Mouse (Mus musculus) heart, embryonic 11.5 days (tissue): Measurements from ENCODE around the gene Klhl31. TPM values are rescaled to one million over a fixed set of nuclear protein-coding genes. Genes with fewer than 3 reads are reported as not detected.

Source experiments
- ATAC-seq: fragments of 200-750 bp; cut with Nextera tagmentation; replicated peaks from 2 replicates; pipeline ENCODE4 v1.8.0; 2017; ENCODE audit warnings: moderate library complexity; ENCODE audit not compliant: insufficient number of reproducible peaks, low FRiP score, low TSS enrichment
- H3K27ac ChIP-seq: fragments of 300-500 bp; sonication (generic); 2 replicates; pipeline ENCODE4 v1.5.1; 2014; ENCODE audit warnings: mild to moderate bottlenecking, low read depth, low read length
- H3K27me3 ChIP-seq: fragments of 300-500 bp; sonication (generic); 2 replicates; pipeline ENCODE4 v1.6.1; 2014; ENCODE audit warnings: mild to moderate bottlenecking, low read length, mixed read lengths; ENCODE audit not compliant: control insufficient read depth, insufficient read depth
- H3K36me3 ChIP-seq: fragments of 300-500 bp; sonication (generic); 2 replicates; pipeline ENCODE4 v1.6.1; 2014; ENCODE audit warnings: mild to moderate bottlenecking, low read length, moderate library complexity, mixed read lengths; ENCODE audit not compliant: control insufficient read depth, insufficient read depth
- H3K4me1 ChIP-seq: fragments of 300-500 bp; sonication (generic); 2 replicates; pipeline ENCODE4 v1.6.1; 2014; ENCODE audit warnings: low read length; ENCODE audit not compliant: control insufficient read depth, insufficient read depth
- H3K4me2 ChIP-seq: fragments of 300-500 bp; sonication (generic); 2 replicates; pipeline ENCODE4 v1.6.1; 2014; ENCODE audit warnings: mild to moderate bottlenecking, moderate library complexity
- H3K4me3 ChIP-seq: fragments of 300-500 bp; sonication (generic); 2 replicates; pipeline ENCODE4 v1.5.1; 2014; ENCODE audit warnings: low read depth, low read length
- H3K9ac ChIP-seq: fragments of 300-500 bp; sonication (generic); 2 replicates; pipeline ENCODE4 v1.6.1; 2014; ENCODE audit warnings: mild to moderate bottlenecking, low read depth, low read length, moderate library complexity
- H3K9me3 ChIP-seq: fragments of 300-500 bp; sonication (generic); replicated peaks from 2 replicates; pipeline ENCODE4 v1.6.1; 2016; ENCODE audit warnings: low read length; ENCODE audit not compliant: control insufficient read depth
- WGBS: fragments of 180-500 bp; shearing (Covaris S2); extraction: QIAGEN DNeasy Blood & Tissue Kit; methylation state at CpG from one replicate; pipeline ENCODE4 v1.1.7; 2014; ENCODE audit not compliant: insufficient replicate concordance; 5-methylcytosine and 5-hydroxymethylcytosine counted together
- polyA plus RNA-seq: library from polyadenylated mRNA; unstranded; fragments of >200 nt; fragmentation: Nextera tagmentation; extraction: Ambion mirVana; gene quantifications from 2 replicates; pipeline ENCODE4 v1.2.1, GENCODE M21; 2014

Gene Klhl31
- polyA plus RNA-seq, 1 experiment from 2014 or later: 50.5 TPM

- H3K4me1 ChIP-seq: no peaks in the 10 kb centered on the region
- no peak overlapping the region for H3K9ac ChIP-seq
- no peak overlapping the region for H3K4me2 ChIP-seq
- H3K4me3 ChIP-seq: no peak overlapping the region
- no peak overlapping the region for H3K27ac ChIP-seq
- H3K36me3 ChIP-seq: no peaks in the 10 kb centered on the region
- H3K27me3 ChIP-seq: no peaks in the 10 kb centered on the region
- WGBS: 68% methylated on average over 2 of the region's 2 CpGs
- no peak for ATAC-seq
- H3K9me3 ChIP-seq: no peaks in the 10 kb centered on the region
Observed at GRCm38 (mm10) chr9:77618392-77618791, 17.9 kb upstream of the Klhl31 start.

GRCm38 (mm10) chr9:77620077-77620476, 16.2 kb upstream of the Klhl31 start:
- WGBS: 85% methylated on average over 6 of the region's 6 CpGs
- no peak overlapping the region for H3K27ac ChIP-seq
- H3K36me3 ChIP-seq: no peaks in the 10 kb centered on the region
- H3K27me3 ChIP-seq: no peaks in the 10 kb centered on the region
- H3K4me2 ChIP-seq: no peak overlapping the region
- H3K9me3 ChIP-seq: no peaks in the 10 kb centered on the region
- H3K9ac ChIP-seq: no peak overlapping the region
- H3K4me3 ChIP-seq: no peak overlapping the region
- H3K4me1 ChIP-seq: no peaks in the 10 kb centered on the region
- ATAC-seq: no peak

- 59% methylated on average over 2 of the region's 2 CpGs for WGBS
- no peaks in the 10 kb centered on the region for H3K9me3 ChIP-seq
- H3K4me3 ChIP-seq: no peak overlapping the region
- no peaks in the 10 kb centered on the region for H3K36me3 ChIP-seq
- H3K27ac ChIP-seq: no peak overlapping the region
- H3K4me1 ChIP-seq: no peaks in the 10 kb centered on the region
- no peaks in the 10 kb centered on the region for H3K27me3 ChIP-seq
- H3K4me2 ChIP-seq: no peak overlapping the region
- no peak overlapping the region for H3K9ac ChIP-seq
- ATAC-seq: no peak
Observed at GRCm38 (mm10) chr9:77620482-77620881, 15.8 kb upstream of the Klhl31 start.

GRCm38 (mm10) chr9:77622874-77623273, 13.4 kb upstream of the Klhl31 start:
- H3K9me3 ChIP-seq: no peaks in the 10 kb centered on the region
- no peaks in the 10 kb centered on the region for H3K36me3 ChIP-seq
- no peak for ATAC-seq
- no peaks in the 10 kb centered on the region for H3K27me3 ChIP-seq
- no peak overlapping the region for H3K4me3 ChIP-seq
- 53% methylated on average over 1 of the region's 1 CpGs for WGBS
- no peak overlapping the region for H3K27ac ChIP-seq
- H3K4me1 ChIP-seq: no peaks in the 10 kb centered on the region
- H3K4me2 ChIP-seq: no peak overlapping the region
- no peak overlapping the region for H3K9ac ChIP-seq

- Histone ChIP-seq H3K4me2 (no peak overlapping the region), H3K27me3 (no peaks in the 10 kb centered on the region), H3K27ac (no peak overlapping the region), H3K9ac (no peak overlapping the region), H3K4me1 (peaks cover under 1% of the 10 kb centered on the region; the same call in 1 of the 2 replicates), H3K36me3 (no peaks in the 10 kb centered on the region), H3K9me3 (no peaks in the 10 kb centered on the region), H3K4me3 (no peak overlapping the region)
- no peak for ATAC-seq
- WGBS: 82% methylated on average over 6 of the region's 6 CpGs
Observed at GRCm38 (mm10) chr9:77623318-77624050, 12.8 kb upstream of the Klhl31 start.

- WGBS: 76% methylated on average over 5 of the region's 5 CpGs
- Histone ChIP-seq H3K9ac (no peak overlapping the region), H3K27me3 (no peaks in the 10 kb centered on the region), H3K27ac (no peak overlapping the region), H3K4me3 (no peak overlapping the region), H3K36me3 (no peaks in the 10 kb centered on the region), H3K4me2 (no peak overlapping the region), H3K9me3 (no peaks in the 10 kb centered on the region), H3K4me1 (peaks cover 7% of the 10 kb centered on the region; the same call in 1 of the 2 replicates)
- no peak for ATAC-seq
Observed at GRCm38 (mm10) chr9:77624171-77624570, 12.1 kb upstream of the Klhl31 start.

- no peaks in the 10 kb centered on the region for H3K27me3 ChIP-seq
- H3K36me3 ChIP-seq: no peaks in the 10 kb centered on the region
- ATAC-seq: no peak
- H3K27ac ChIP-seq: peak overlapping the region; percentile 22; the same call in 1 of the 2 replicates
- H3K9me3 ChIP-seq: no peaks in the 10 kb centered on the region
- H3K4me3 ChIP-seq: no peak overlapping the region
- 54% methylated on average over 10 of the region's 10 CpGs for WGBS
- peaks cover 10% of the 10 kb centered on the region; the same call in 1 of the 2 replicates for H3K4me1 ChIP-seq
- H3K4me2 ChIP-seq: no peak overlapping the region
- H3K9ac ChIP-seq: no peak overlapping the region
Observed at GRCm38 (mm10) chr9:77628676-77629075, 7.6 kb upstream of the Klhl31 start.

- no peak overlapping the region for H3K27ac ChIP-seq
- H3K9ac ChIP-seq: no peak overlapping the region
- no peaks in the 10 kb centered on the region for H3K36me3 ChIP-seq
- no peaks in the 10 kb centered on the region for H3K27me3 ChIP-seq
- no peak overlapping the region for H3K4me2 ChIP-seq
- peaks cover 10% of the 10 kb centered on the region; the same call in 1 of the 2 replicates for H3K4me1 ChIP-seq
- no peak overlapping the region for H3K4me3 ChIP-seq
- no peak for ATAC-seq
- WGBS: 57% methylated on average over 5 of the region's 5 CpGs
- no peaks in the 10 kb centered on the region for H3K9me3 ChIP-seq
Observed at GRCm38 (mm10) chr9:77629708-77630107, 6.6 kb upstream of the Klhl31 start.

GRCm38 (mm10) chr9:77630764-77631163, 5.5 kb upstream of the Klhl31 start:
- Histone ChIP-seq H3K4me3 (no peak overlapping the region), H3K27me3 (no peaks in the 10 kb centered on the region), H3K4me1 (peaks cover 10% of the 10 kb centered on the region; the same call in 1 of the 2 replicates), H3K9me3 (no peaks in the 10 kb centered on the region), H3K4me2 (no peak overlapping the region), H3K9ac (no peak overlapping the region), H3K27ac (no peak overlapping the region), H3K36me3 (no peaks in the 10 kb centered on the region)
- WGBS: 56% methylated on average over 7 of the region's 7 CpGs
- ATAC-seq: no peak
